Mouse (Mus musculus) G1E (cell line): ENCODE measurements around the gene Qsox2. TPM values are rescaled to one million over a fixed set of nuclear protein-coding genes. Genes with fewer than 3 reads are reported as not detected.

Experiments used
- ATAC-seq: 2 replicates; pipeline ENCODE4 v1.8.0; 2016; ENCODE audit warnings: mild to moderate bottlenecking; ENCODE audit not compliant: insufficient number of reproducible peaks, poor library complexity, low FRiP score, severe bottlenecking; ENCODE audit errors: extremely low read depth
- DNase-seq: peaks from one replicate; pipeline ENCODE4 v3.0.0; 2012; ENCODE audit warnings: low spot score
- H3K27me3 ChIP-seq: 2 replicates; pipeline ENCODE4 v1.6.1; 2012; ENCODE audit warnings: mild to moderate bottlenecking, low read length, inconsistent platforms; ENCODE audit not compliant: insufficient read depth
- H3K36me3 ChIP-seq: replicated peaks from 2 replicates; pipeline ENCODE3; 2012; ENCODE audit warnings: mild to moderate bottlenecking, inconsistent platforms
- H3K4me1 ChIP-seq: 2 replicates; pipeline ENCODE4 v1.6.1; 2012; ENCODE audit warnings: low read depth, low read length, inconsistent platforms, mixed read lengths; ENCODE audit not compliant: insufficient read depth
- H3K4me3 ChIP-seq: 2 replicates; pipeline ENCODE4 v1.5.1; 2012; ENCODE audit warnings: low read depth, mild to moderate bottlenecking, inconsistent platforms, low read length, moderate library complexity, mixed read lengths
- H3K9me3 ChIP-seq: replicated peaks from 2 replicates; pipeline ENCODE4 v1.6.1; 2012; ENCODE audit warnings: inconsistent platforms
- CTCF ChIP-seq: IDR thresholded peaks from 2 replicates; pipeline ENCODE4 v1.5.1; 2012; ENCODE audit warnings: low read depth, low read length, inconsistent platforms, mixed read lengths
- GATA1 ChIP-seq: IDR thresholded peaks from 2 replicates; pipeline ENCODE4 v1.6.1; 2012; ENCODE audit warnings: borderline replicate concordance, low read length, inconsistent platforms, mixed read lengths
- GATA2 ChIP-seq: IDR thresholded peaks from 2 replicates; pipeline ENCODE4 v1.6.1; 2012; ENCODE audit warnings: low read depth, low read length, inconsistent platforms, borderline replicate concordance
- POLR2AphosphoS5 ChIP-seq: IDR thresholded peaks from 2 replicates; pipeline ENCODE4 v1.6.1; 2012; ENCODE audit warnings: low read depth, low read length, inconsistent platforms; ENCODE audit not compliant: insufficient replicate concordance
- TAL1 ChIP-seq: conservative IDR thresholded peaks from 2 replicates; pipeline ENCODE4 v1.6.1; 2012; ENCODE audit warnings: low read depth, low read length, inconsistent platforms, mixed read lengths
- polyA plus RNA-seq: library from polyadenylated mRNA; stranded (reverse); fragments of >175 nt; gene quantifications from 2 replicates; pipeline ENCODE4 v1.2.3, GENCODE M21; 2012
- total RNA-seq, 2 experiments: library from RNA; stranded (forward) in 1 of 2; stranded (reverse) in 1 of 2; fragments of 200-1000 nt in 1 of 2; fragments of >200 nt in 1 of 2; fragmentation: Nextera tagmentation in 1 of 2; gene quantifications; 2 replicates each; pipeline ENCODE4 v1.2.3; 2014 to 2017

Qsox2 gene
- 10.8 and 12.2 TPM in 2 replicates for total RNA-seq (2014; fragmentation: Nextera tagmentation)
- total RNA-seq (2017): 6.8 and 6.9 TPM in 2 replicates
- 7.6 TPM in 2 replicates for polyA plus RNA-seq

DNA sequence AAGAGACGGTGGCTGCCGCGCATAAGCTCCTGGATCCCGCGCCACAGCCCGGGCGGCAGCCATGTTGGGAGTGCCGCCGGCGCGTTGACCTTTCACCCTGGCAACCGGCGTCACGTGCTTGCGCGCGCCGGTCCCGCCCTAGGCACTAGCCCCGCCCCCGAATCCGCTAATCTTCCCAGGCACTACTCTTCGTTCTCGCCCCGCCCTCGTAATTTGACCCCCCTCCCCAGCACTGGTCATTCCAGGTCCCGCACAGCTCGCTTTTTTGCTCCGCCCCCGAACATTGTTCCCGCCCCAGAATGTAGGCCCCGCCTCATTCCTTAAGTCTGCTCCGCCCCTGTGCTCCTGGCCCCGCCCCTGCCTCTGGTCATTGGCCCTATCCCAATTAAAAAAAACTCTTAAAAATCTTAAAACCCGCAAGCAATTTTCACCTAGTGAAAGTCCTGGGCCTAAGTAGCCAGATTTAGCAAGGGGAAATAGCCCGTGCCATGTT lies at the start of gene Qsox2:
Gene Qsox2 (minus strand): TSS at position 236 of the 493 bp plus-strand sequence.
- peak; percentile 68 for ATAC-seq
- H3K27me3 ChIP-seq: peaks cover 19% of the 10 kb centered on the region
- H3K36me3 ChIP-seq: peaks cover 23% of the 10 kb centered on the region

DNA sequence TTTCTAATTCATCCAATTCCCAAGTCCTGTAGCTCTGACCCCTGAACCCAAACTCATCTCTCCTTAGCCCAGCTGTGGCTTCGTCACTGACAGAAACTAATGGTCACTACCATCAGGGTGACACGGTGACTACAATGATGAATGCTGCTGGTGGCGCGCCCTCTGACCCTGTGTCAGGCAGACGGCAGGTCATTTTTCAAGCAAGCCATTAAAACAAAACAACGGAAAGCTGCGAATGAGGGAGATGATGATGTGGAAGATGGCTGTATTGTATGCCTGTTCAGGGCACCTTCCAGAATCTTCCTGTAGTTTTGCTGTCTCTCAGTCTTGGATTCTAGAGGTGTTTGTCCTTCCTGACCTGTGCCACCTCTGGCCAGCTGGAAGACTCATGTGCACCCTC lies 49.1 kb upstream of the Qsox2 start:
- H3K27me3 ChIP-seq: peaks cover 22% of the 10 kb centered on the region
- TF ChIP-seq GATA2 (no peak), CTCF (no peak), POLR2AphosphoS5 (no peak), TAL1 (no peak), GATA1 (no peak)
- H3K9me3 ChIP-seq: no peaks in the 10 kb centered on the region
- H3K36me3 ChIP-seq: no peaks in the 10 kb centered on the region
- no peaks in the 10 kb centered on the region for H3K4me1 ChIP-seq
- ATAC-seq (no peak), DNase-seq (no peak)
- H3K4me3 ChIP-seq: no peak overlapping the region

More for the DNA sequence above, at the start of gene Qsox2:
- H3K9me3 ChIP-seq: no peaks in the 10 kb centered on the region
- TF ChIP-seq GATA2 (no peak), TAL1 (no peak), POLR2AphosphoS5 (no peak), GATA1 (no peak), CTCF (no peak)
- peak; percentile 81 for DNase-seq
- peak within 1 kb of the TSS; percentile 99 for H3K4me3 ChIP-seq
- H3K4me1 ChIP-seq: peaks cover 47% of the 10 kb centered on the region

DNA sequence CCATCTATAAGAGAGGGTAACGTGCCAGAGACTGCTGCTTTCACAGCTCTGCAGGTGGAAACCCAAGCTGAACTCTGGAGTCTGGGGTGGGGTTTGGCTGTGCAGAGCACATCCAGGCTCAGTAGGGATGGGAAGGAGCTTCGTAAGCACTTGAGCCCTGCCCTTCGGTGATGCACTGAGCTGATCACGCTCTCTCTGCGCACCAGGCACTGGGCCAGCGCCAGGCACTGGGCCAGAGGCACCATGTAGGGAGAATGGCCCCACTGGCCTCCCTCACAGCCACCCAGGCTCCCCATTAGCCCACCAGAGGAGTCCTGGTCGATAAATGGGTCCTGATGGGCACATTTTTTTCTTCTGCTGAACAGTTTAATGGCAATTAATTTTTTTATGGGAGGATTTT lies 48.5 kb upstream of the Qsox2 start:
- Histone ChIP-seq H3K27me3 (peaks cover 26% of the 10 kb centered on the region), H3K36me3 (no peaks in the 10 kb centered on the region), H3K4me1 (no peaks in the 10 kb centered on the region), H3K9me3 (no peaks in the 10 kb centered on the region), H3K4me3 (no peak overlapping the region)
- no peak for DNase-seq
- TF ChIP-seq CTCF (no peak), GATA2 (no peak), GATA1 (no peak), POLR2AphosphoS5 (no peak), TAL1 (no peak)
- ATAC-seq: no peak

DNA sequence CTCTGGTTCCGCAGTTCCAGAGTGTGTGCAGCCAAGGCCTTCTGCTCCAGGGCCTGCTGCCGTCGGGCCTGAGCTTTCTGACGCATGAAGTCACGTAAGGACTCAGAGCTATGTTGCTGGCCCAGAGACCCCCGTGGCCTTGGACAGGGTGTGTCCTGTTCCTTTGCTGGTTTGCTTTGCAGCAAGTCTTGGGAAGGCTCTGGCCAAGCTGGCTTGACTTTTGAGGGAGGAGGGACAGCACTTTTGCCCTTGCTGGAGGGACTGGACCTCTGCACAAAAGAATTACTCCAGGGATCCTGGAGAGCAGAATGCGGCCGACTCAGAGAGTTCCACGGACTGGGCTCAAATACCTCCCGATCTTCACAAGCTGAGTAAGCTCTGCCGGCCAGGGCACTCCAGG lies 43.3 kb upstream of the Qsox2 start:
- Histone ChIP-seq H3K4me3 (no peak overlapping the region), H3K9me3 (no peaks in the 10 kb centered on the region), H3K36me3 (no peaks in the 10 kb centered on the region), H3K27me3 (peaks cover 34% of the 10 kb centered on the region), H3K4me1 (no peaks in the 10 kb centered on the region)
- ATAC-seq: no peak
- DNase-seq: no peak
- TF ChIP-seq TAL1: no peak
- no peak for TF ChIP-seq CTCF
- no peak for TF ChIP-seq GATA1

DNA sequence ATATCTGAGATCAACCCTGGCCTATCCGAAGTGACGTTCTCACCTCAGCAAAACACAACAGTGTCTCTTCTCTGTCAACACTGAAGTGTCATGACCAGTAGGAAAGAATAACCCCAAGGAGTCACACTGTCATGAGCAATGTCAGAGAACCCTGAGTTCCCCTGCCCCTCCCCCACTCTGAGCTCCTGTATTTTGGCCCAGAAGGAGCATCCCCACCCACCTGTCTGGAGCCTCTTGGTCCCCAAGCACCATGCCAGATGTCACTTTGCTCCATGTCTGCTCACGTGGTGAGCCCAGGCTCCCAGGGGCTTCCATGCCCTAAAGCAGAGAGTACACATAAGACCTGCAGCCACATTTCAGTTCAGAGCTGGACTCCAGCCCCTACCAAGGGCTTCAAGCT lies 42.4 kb upstream of the Qsox2 start:
- no peak for DNase-seq
- Histone ChIP-seq H3K9me3 (no peaks in the 10 kb centered on the region), H3K4me3 (no peak overlapping the region), H3K4me1 (no peaks in the 10 kb centered on the region), H3K27me3 (peaks cover 38% of the 10 kb centered on the region), H3K36me3 (no peaks in the 10 kb centered on the region)
- no peak for ATAC-seq
- TF ChIP-seq POLR2AphosphoS5 (no peak), GATA1 (no peak), CTCF (no peak), TAL1 (no peak), GATA2 (no peak)

DNA sequence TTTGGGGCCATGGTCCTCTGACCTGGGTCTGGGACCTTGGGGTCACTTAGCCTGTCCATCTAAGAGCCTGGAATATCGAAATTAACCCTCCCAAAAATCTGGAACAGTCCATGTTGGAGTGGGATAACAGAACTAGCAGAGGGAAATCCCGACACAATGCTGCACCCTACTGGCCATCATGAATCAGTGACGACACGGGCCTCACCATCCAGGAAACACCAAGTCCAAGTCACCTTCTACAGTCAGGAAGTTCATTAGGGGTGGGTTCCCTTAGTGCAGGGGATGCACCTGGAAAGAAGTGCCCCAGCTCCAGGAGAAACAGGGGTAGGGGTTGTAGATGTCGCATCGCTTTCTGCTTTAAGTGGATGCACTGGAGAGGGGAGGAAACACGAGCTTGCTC lies 36.3 kb upstream of the Qsox2 start:
- Histone ChIP-seq H3K4me1 (no peaks in the 10 kb centered on the region), H3K36me3 (no peaks in the 10 kb centered on the region), H3K4me3 (no peak overlapping the region), H3K9me3 (no peaks in the 10 kb centered on the region), H3K27me3 (peaks cover 61% of the 10 kb centered on the region)
- ATAC-seq (no peak), DNase-seq (peak; percentile 37)
- TF ChIP-seq GATA2 (no peak), CTCF (0 out of 2 replicates have a peak, but pooled peaks have one; percentile 29)

DNA sequence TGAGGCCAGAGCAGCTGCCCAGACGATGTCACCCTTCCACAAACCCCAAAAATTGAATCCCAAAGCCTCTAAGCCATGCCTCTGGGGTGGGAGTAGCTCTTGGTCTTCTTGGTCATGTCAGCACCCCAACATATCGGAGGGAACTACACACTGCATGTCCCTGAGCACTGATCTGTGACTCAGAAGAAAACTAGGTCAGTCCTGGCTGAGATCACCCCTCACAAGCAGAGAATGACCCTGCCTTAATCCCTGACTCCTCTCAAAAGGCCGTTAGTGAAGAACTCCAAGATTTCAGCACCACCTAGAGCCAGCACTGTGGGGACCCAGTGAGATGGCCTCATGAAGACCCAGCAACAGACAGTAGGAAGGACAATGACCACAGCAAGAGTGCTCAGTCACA lies 30.9 kb upstream of the Qsox2 start:
- ATAC-seq: no peak
- no peak for DNase-seq
- no peak overlapping the region for H3K4me3 ChIP-seq
- TF ChIP-seq CTCF: no peak
- TF ChIP-seq GATA2: no peak
- TF ChIP-seq GATA1: no peak
- TF ChIP-seq TAL1: no peak
- TF ChIP-seq POLR2AphosphoS5: no peak
- peaks cover 62% of the 10 kb centered on the region for H3K27me3 ChIP-seq
- 0 out of 2 replicates have a peak, but pooled peaks cover 3% of the 10 kb centered on the region for H3K4me1 ChIP-seq
- no peaks in the 10 kb centered on the region for H3K9me3 ChIP-seq
- no peaks in the 10 kb centered on the region for H3K36me3 ChIP-seq
